Mouse (Mus musculus): Measurements from ENCODE around the gene Carns1. TPM values are rescaled to one million over a fixed set of nuclear protein-coding genes. Genes with fewer than 3 reads are reported as not detected.

The Carns1 gene
- total and polyA plus RNA-seq, 3 experiments = 0.63 to 0.81 TPM; not detected in 1

DNA sequence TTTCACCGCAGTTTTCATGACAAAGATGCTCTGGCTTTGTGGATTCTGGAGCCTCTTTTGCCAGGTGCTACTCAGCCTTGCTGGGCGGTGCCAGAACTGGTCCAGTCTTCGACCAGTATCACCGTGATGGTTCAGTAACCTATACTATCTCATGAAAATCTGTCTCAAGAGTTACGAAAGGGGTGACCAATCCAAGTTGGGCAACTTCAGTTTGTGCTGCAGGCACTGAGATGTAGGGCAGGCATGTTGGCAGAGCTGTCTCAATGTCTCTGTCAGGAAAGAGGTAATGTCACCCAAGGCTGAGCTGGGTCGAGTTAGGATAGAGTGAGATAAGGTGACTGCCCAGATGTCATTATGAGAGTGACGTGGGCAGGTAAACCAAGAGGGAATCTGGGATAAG is 5.1 kb upstream of the Carns1 start:
- H3K4me3 ChIP-seq (ENCODE audit: control insufficient read depth in 1 of 2, insufficient read depth in 1 of 2, low read depth in 2 of 2, low read length in 2 of 2) = no peak overlapping the region
- H3K27me3 ChIP-seq (ENCODE audit: control insufficient read depth in 1 of 2, insufficient read depth in 2 of 2, low read length in 2 of 2) = no peaks in the 10 kb centered on the region
- no peak for TF ChIP-seq POLR2AphosphoS2 (IDR thresholded peaks at IDR 0.05; ENCODE audit: low read length)
- no peak for TF ChIP-seq MAFK (IDR thresholded peaks at IDR 0.05; ENCODE audit: borderline replicate concordance, low read depth, low read length)
- TF ChIP-seq USF2 (IDR thresholded peaks at IDR 0.05; ENCODE audit: borderline replicate concordance in 1 of 2, insufficient read depth in 1 of 2, low read depth in 1 of 2, low read length in 2 of 2) = no peak
- TF ChIP-seq TBP (IDR thresholded peaks at IDR 0.05; ENCODE audit: low read depth, low read length) = no peak
- TF ChIP-seq RCOR1 (IDR thresholded peaks at IDR 0.05; ENCODE audit: low read depth, low read length) = no peak
- TF ChIP-seq GATA1 (IDR thresholded peaks at IDR 0.05; ENCODE audit: low read depth, low read length) = no peak
- TF ChIP-seq SIN3A (IDR thresholded peaks at IDR 0.05; ENCODE audit: low read length) = no peak
- TF ChIP-seq KAT2A (conservative IDR thresholded peaks at IDR 0.05; ENCODE audit: low read depth, low read length) = no peak
- TF ChIP-seq NRF1 (IDR thresholded peaks at IDR 0.05; ENCODE audit: insufficient read depth, low read depth, low read length, poor library complexity, severe bottlenecking) = no peak
- TF ChIP-seq POLR2A (IDR thresholded peaks at IDR 0.05; ENCODE audit: control insufficient read depth in 1 of 2, insufficient read depth in 1 of 2, low read depth in 1 of 2, low read length in 2 of 2, poor library complexity in 1 of 2) = no peak
- no peak for TF ChIP-seq MAZ (IDR thresholded peaks at IDR 0.05; ENCODE audit: low read depth, low read length)
- no peak for TF ChIP-seq RAD21 (IDR thresholded peaks at IDR 0.05; ENCODE audit: low read depth, low read length)
- no peak for TF ChIP-seq TAL1 (IDR thresholded peaks at IDR 0.05; ENCODE audit: low read length)
- no peak for TF ChIP-seq ZKSCAN1 (IDR thresholded peaks at IDR 0.05; ENCODE audit: low read depth, low read length)
- TF ChIP-seq EP300 (IDR thresholded peaks at IDR 0.05; ENCODE audit: low read depth in 1 of 2, low read length in 2 of 2) = no peak
- TF ChIP-seq ETS1 (IDR thresholded peaks at IDR 0.05; ENCODE audit: low read depth, low read length) = no peak
- no peak for TF ChIP-seq MYC (IDR thresholded peaks at IDR 0.05; ENCODE audit: low read depth, low read length)
- no peak for TF ChIP-seq MAX (IDR thresholded peaks at IDR 0.05; ENCODE audit: low read length)
- TF ChIP-seq GABPA (IDR thresholded peaks at IDR 0.05; ENCODE audit: low read depth, low read length) = no peak
- TF ChIP-seq POLR2AphosphoS5 (IDR thresholded peaks at IDR 0.05; ENCODE audit: borderline replicate concordance, low read depth, low read length) = no peak
- H3K27ac ChIP-seq (ENCODE audit: control insufficient read depth, low read depth, low read length) = no peak overlapping the region
- H3K9me3 ChIP-seq (replicated peaks; ENCODE audit: insufficient read depth, low read length) = no peaks in the 10 kb centered on the region
- H3K9ac ChIP-seq (ENCODE audit: control insufficient read depth, low read depth, low read length, poor library complexity, severe bottlenecking) = no peak overlapping the region
- 0 out of 4 replicates have a peak, but pooled peaks cover 0 to 2% of the 10 kb centered on the region in 2 experiments for H3K36me3 ChIP-seq (ENCODE audit: control insufficient read depth in 1 of 2, insufficient read depth in 2 of 2, low read length in 2 of 2)
- no peaks in the 10 kb centered on the region for H3K79me2 ChIP-seq (ENCODE audit: control insufficient read depth, insufficient read depth, low read length, poor library complexity)
- DNase-seq (ENCODE audit: low read depth, low spot score) = no peak
- no peaks in the 10 kb centered on the region for H3K4me1 ChIP-seq (ENCODE audit: control insufficient read depth in 1 of 2, insufficient read depth in 2 of 2, low read length in 2 of 2)

DNA sequence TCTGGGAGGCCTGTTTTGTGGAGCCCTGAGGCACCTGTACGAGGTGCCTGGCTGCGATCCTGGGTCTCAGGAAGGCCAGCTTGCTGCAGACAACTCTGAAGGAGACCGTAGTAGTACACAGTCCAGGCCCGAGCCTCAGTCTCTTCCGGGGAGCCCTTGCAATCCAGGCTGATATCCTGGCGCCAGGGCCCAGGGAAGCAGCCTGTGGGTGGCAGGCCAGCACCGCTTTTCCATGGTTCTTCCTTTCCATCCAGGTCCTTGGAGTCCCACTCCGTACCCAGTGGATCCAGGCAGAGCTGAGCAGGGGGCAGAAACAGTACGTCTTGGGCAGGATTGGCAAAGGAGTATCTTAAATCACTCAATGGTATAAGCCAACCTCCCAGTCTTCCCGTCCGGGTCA is 2.4 kb downstream of the Carns1 start:
- no peak overlapping the region for H3K4me3 ChIP-seq (ENCODE audit: control insufficient read depth in 1 of 2, insufficient read depth in 1 of 2, low read depth in 2 of 2, low read length in 2 of 2)
- H3K36me3 ChIP-seq (ENCODE audit: control insufficient read depth in 1 of 2, insufficient read depth in 2 of 2, low read length in 2 of 2) = peaks cover 0 to 4% of the 10 kb centered on the region in 2 experiments; a peak in 2 of 4 replicates
- H3K4me1 ChIP-seq (ENCODE audit: control insufficient read depth in 1 of 2, insufficient read depth in 2 of 2, low read length in 2 of 2) = peaks cover 0 to 8% of the 10 kb centered on the region in 2 experiments; a peak in 2 of 4 replicates
- H3K27me3 ChIP-seq (ENCODE audit: control insufficient read depth in 1 of 2, insufficient read depth in 2 of 2, low read length in 2 of 2) = no peaks in the 10 kb centered on the region
- no peak overlapping the region for H3K9ac ChIP-seq (ENCODE audit: control insufficient read depth, low read depth, low read length, poor library complexity, severe bottlenecking)
- DNase-seq (ENCODE audit: low read depth, low spot score) = no peak
- no peaks in the 10 kb centered on the region; the same call in 1 of the 2 replicates for H3K79me2 ChIP-seq (ENCODE audit: control insufficient read depth, insufficient read depth, low read length, poor library complexity)
- TF ChIP-seq MYB (IDR thresholded peaks at IDR 0.05; ENCODE audit: low read depth, low read length) = no peak
- TF ChIP-seq E2F4 (IDR thresholded peaks at IDR 0.05; ENCODE audit: borderline replicate concordance, low read depth, low read length) = no peak
- no peak for TF ChIP-seq CTCF (IDR thresholded peaks at IDR 0.05 in 2 of 3, conservative IDR thresholded peaks at IDR 0.05 in 1 of 3; ENCODE audit: control insufficient read depth in 1 of 3, insufficient read depth in 1 of 3, low read depth in 2 of 3, low read length in 3 of 3, poor library complexity in 1 of 3, severe bottlenecking in 1 of 3)
- no peak for TF ChIP-seq TCF12 (IDR thresholded peaks at IDR 0.05; ENCODE audit: low read depth, low read length)
- no peaks in the 10 kb centered on the region for H3K9me3 ChIP-seq (replicated peaks; ENCODE audit: insufficient read depth, low read length)
- no peak overlapping the region for H3K27ac ChIP-seq (ENCODE audit: control insufficient read depth, low read depth, low read length)

All from MEL (cell line).